Mouse (Mus musculus) brain, adult 2 months (tissue): ENCODE results near the gene Eif2d.

Source experiments
- DNase-seq: peaks from one replicate; pipeline ENCODE4 v3.0.0; 2011; ENCODE audit warnings: low read depth, low spot score

The Eif2d gene

DNA sequence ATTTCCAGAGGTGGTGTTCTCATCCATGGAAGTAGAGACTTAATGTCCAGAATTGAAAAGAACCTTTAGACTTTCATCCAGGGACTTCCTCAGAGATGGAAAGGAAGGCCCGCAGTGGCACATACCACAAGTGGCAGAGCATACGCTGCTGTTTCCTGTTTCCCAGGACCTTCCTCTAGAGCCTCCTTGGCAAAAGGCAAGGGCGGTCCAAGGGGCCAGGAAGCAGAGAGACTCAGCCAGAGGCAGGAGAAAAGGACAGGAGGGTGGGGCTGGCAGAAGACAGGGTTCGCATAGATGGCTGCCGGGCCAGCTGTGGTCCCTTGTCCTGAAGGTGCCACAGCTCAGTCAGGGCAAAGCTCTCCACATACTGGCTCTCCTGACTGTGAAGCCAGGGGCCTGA, 60.0 kb downstream of the Eif2d start:
- no peak for DNase-seq

GRCm38 (mm10) chr1:131213361-131213760, 60.4 kb downstream of the Eif2d start:
- DNase-seq = no peak

DNA sequence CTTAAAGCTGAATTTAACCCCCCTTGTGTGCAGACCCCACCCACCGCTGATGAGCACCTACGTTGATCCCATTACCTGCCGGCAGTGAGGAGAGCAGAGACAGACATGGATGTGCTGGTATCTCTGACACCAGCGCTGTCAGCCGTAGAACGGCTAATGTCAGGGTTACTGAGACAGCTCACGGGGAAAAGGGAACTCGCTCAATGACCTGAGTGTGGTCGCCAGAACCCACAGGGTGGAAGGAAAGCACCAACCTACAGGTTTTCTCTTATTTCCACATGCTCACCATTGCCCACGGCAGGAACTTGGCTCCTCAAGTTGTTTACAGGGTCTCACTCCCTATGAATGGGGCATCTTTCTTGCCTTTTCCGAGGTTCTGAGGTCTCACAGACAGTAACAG, 66.0 kb downstream of the Eif2d start:
- no peak for DNase-seq

DNA sequence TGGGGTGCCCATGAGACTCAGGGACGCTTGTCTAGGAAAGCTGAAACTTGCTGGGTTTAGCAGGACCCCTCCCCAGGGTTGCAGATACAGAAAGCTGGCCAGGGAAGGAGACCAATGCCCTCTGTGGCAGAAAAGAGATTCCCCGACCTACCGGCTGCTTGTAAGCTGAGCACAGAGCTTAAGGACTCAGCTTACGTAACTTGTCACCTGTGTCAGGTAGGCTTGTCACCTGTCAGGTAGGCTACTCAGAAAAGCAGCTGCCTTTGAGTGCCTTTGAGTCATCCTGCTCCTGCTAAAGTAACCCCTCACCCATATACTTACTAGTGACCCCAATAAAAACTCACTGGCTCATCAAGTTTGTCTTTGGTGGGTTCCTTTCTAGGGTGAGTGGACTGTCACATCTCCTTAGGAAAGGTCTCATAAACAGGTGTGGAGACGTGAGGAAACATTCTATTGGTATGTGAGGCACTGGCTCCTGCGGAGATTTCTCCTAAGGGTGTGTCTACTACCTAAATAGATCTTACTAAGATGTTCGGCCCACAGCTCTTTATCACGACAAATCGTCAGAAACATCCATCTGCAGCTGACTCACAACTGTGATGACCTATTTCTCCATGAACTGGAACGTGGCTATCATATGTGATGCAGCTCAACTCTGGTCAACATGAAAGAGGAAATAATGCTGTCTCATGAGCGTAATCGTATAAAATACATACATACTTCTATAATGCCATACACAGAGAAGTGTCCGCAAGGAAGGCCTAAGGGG, 69.0 kb downstream of the Eif2d start:
- DNase-seq = peak; percentile 47

DNA sequence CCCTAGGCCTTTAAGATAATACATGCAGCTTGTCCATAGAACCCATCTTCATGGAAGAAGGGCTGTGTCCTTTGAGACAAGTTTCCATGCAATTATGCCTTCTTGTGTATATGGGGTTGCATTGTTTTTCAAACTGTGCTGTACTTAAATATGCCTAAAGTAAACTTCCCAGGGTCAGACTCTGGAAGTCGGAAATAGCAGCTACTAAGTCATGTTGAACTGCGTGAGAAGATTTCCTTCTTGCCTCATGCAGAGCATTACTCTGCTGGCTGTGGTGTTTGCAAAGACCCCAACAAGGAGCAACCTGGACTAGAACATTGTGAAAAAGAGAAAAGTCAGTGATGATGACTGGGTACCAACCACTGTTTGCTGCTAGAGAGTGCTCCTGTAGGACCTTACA, 70.4 kb downstream of the Eif2d start:
- no peak for DNase-seq

DNA sequence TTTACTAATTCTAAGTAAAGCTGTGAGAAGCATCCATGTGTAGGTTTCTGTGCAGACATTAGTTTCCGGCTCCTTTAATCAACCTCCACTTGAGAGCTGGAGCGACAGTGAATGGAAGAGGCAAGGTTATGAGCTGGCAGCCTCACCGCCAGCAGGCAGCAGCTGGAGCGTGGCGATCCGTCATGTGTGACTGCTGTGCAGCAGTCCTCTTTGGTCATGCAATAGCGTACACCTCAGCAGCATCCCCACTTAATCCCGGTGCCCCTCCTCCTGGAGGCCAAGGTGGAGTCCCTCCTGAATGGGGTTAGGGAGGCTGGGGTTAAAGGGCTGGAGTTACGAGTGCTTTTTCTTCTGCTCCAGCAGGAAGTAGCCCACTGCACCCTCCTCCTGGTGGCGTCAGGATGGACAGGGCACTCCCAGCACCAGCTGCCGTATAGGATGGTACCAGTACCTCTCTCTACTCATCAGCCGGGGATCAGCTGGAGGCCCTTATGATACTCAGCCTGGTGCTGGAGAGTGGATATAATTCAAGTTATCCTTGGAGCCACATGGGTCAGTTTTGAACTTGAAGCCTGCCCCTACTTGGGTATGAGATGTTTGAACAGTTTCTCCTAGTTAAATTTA, 72.0 kb downstream of the Eif2d start:
- no peak for DNase-seq

- DNase-seq = peak; percentile 40
These were observed 75.2 kb downstream of the Eif2d start for GRCm38 (mm10) chr1:131228225-131228624.

- no peak for DNase-seq
These were observed 75.7 kb downstream of the Eif2d start for GRCm38 (mm10) chr1:131228659-131229058.

DNA sequence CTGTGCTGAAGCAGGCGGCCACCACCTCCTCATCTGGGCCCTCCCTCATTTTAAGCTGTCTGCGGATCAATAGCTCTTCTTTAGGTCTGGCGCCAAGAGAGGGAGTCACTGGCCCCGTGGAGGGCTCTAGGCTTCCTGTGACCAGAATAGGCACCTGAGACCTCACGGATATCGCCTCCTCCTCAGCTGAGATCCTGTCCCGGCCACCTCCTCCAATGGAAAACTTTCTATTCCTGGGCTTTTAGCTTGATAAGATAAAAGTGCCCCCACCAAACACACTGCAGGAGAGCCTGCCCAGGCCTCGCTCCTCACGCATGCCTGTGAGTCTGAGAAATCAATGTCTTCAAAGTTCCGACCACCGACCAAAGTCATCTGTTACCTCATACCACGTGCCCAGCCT, 80.5 kb downstream of the Eif2d start:
- no peak for DNase-seq

DNA sequence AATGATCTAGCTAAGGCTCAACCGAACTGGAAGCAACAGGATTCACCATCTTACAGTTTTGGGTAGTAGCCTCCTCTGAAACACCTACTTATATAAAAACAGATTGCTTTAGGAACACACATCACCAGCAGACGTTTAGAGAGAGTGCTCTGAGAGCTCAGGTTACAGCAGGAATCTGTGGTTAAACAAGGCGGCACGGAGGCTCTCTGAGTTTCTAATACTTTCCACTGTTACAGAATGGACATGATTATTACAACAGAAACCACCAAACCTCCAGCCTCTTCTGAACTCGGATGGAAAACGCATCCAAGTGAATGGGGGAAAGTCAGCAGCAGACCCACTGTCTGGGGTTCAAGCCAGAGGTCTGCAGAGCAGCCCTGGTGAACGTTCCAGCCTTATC, 83.1 kb downstream of the Eif2d start:
- DNase-seq = no peak
